Mouse (Mus musculus) inflammation-experienced regulatory T-cells, adult 16 weeks (primary cell): ENCODE measurements around the gene Klri1. TPM values are rescaled to one million over a fixed set of nuclear protein-coding genes. Genes with fewer than 3 reads are reported as not detected.

Experiments used
- polyA plus RNA-seq: library from polyadenylated mRNA; unstranded; fragments of 100-300 nt; shearing (Covaris generic); gene quantifications from one replicate; pipeline ENCODE4 v1.2.1, GENCODE M21; 2017

The Klri1 gene
- not detected for polyA plus RNA-seq

DNA sequence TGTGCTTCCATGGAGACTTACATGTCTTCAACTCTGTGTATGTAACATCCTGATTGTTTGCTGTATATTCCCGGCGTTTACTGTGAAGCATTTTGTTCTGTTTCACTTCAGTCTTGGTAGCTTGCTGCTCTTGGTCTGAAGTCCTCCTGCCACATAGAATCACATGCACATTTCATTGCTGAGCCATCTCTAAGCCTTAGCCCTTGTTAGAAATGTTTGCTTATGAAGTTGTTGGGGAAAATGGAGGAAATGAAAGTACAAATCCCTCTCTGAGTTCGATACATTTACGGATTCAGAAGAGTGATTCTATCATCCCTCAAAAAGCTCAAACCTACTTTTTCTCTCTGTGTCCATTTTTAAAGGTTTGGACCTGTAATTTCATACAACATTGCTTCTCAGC lies at the start of gene Klri1:
Gene Klri1, minus strand, starts transcription at position 101 of the 400 bp plus-strand sequence.

DNA sequence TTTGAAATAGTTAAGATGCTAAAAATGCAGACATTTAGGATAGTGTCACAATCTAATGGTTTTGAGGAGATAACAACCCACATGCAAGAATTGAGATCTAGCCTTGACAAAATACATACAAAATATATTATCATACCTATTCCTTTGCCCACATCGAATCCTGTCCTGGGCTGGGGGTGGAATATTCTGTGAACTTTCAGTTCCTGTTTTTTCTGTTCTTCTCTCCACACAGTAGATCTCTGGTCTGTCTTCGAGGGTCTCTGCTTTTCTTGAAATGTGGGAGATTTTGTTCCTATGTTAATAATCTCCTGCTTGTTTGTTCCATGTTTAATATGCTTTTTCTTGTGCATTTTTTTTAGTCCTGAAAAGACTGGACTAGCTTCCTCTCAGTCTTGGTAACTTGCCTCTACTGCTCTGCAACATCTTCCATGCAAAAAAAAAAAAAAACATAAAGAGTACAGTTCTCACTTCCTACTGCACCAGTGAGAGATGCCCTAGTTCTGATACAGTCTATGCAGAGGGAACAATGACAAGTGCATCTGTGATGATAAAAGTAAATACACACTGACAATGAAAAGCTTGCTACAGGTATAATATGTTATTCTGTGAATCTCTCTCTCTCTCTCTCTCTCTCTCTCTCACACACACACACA lies 23.3 kb upstream of the Klri1 start, which contains the start of gene Klri2:
Gene Klri2, minus strand, starts transcription at position 416 of the 653 bp plus-strand sequence.

DNA sequence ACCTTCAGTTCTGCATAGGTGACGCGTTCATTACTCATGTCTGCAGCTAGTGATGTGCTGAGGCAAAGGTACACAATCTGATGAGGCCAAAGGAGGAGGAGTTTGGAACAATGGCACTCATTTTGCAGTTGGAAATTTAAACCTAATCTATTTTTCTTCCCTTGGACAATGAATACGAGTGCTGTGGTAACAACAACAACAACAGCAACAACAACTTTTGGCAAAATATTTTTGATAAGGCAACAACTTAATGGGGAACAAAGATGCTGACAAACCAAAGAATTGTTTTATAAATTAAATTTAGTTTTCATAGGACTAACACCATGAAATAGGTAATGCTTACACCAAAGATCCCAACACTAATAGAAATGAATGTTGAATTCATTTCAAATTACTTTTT lies 38.1 kb downstream of the Klri1 start, which contains the start of gene Klrc1:
Gene Klrc1, minus strand, starts transcription at position 101 of the 400 bp plus-strand sequence.

DNA sequence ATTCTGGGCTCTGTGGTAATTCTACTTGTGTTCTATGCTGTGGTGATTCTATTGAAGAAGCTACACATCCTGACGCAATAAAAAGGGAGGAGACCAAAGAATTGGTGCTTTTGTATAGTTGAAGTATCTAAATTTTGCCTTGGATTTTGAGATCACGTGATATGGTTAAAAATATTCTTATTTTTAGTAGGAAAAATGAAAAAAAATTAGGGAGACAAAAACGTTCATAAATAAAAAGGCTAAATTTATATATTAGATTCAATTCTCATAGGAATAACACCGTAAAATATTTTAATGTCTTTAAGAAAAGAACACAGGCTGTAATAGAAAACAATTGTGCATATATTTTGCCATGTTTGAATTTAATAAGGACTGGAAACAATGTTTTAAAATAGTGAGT lies 56.3 kb downstream of the Klri1 start, which contains the start of gene Klrc2:
Gene Klrc2, minus strand, starts transcription at position 101 of the 400 bp plus-strand sequence.

Other genes with a start within 250 kb of the Klri1 start
- gene Olr1, start 210.0 kb downstream of the Klri1 start, polyA plus RNA-seq = 0.11 TPM
- not detected for gene Tmem52b, start 204.6 kb downstream of the Klri1 start, polyA plus RNA-seq
- gene Gabarapl1, start 184.0 kb downstream of the Klri1 start, polyA plus RNA-seq = 29.5 TPM
- gene Klre1, start 139.2 kb downstream of the Klri1 start, polyA plus RNA-seq = not detected
- 1.7 TPM for gene Klrd1, start 125.3 kb downstream of the Klri1 start, polyA plus RNA-seq
- 1.8 TPM for gene Klrk1, start 93.3 kb downstream of the Klri1 start, polyA plus RNA-seq
- not detected for gene Klrc3, start 73.8 kb downstream of the Klri1 start, polyA plus RNA-seq
- gene Klrc2, start 56.4 kb downstream of the Klri1 start, polyA plus RNA-seq = 0.21 TPM
- gene Klrc1, start 38.2 kb downstream of the Klri1 start, polyA plus RNA-seq = 0.71 TPM
- not detected for gene Klri2, start 23.4 kb upstream of the Klri1 start, polyA plus RNA-seq
- not detected for gene Gm156, start 67.1 kb upstream of the Klri1 start, polyA plus RNA-seq
- gene Gm17631, start 145.5 kb upstream of the Klri1 start, polyA plus RNA-seq = not detected
- not detected for gene Klra17, start 159.5 kb upstream of the Klri1 start, polyA plus RNA-seq
- gene Klra5, start 200.5 kb upstream of the Klri1 start, polyA plus RNA-seq = not detected